8 mouse cellular contexts compared by ENCODE assay signal in the genomic region with DNA sequence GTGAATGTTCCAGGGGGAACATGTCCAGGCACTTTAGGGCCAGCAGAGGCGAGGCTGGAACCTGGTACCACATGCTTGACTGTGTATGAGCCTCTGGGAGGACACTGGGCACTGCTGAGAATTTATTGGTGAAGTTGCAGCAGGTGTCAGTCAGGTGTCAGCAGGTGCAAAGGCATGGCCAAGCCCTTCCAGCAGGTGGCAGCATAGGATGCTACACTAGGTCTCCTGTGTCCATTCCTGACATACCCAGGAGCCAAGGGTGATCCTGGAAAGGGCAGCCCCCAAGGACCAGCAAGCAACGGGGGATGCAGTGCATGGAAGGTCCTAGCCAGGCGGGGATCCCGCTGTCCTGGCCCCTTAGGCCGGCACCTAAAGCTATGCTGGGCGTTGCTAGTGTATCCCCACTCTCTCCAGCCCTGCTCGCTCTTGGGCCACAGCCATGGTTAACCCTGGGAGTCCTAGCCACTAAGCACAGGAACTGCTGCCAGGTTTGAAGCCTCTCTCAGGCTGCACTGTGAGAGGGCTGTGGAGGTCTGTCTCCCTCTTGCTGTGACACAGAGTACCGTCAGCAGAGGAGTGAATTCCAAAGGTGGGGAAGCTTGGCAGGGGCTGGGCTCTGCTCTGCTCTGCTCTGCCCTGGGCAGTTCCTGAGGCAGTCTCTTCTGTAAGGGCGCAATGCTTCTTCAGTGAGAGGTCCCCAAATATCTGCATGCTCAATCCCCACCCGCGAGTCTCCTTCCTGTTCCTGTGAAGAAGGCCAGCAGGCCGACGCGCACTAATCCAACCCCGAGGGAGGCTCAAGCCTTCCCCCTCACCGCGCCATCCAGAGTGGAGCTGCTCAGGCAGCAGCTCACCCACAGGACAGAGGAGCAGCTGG. TPM values are rescaled to one million over a fixed set of nuclear protein-coding genes. Genes with fewer than 3 reads are reported as not detected.
DNase-seq lines count a peak whose midpoint lies in the region; ATAC-seq and TF ChIP-seq lines count a peak whose summit lies in the region.
"Had no signal": no experiment of that assay in that cellular context is flagged by ENCODE, and none has a peak within 500 bp of the region (broad histone marks: within the 10 kb centered on the region; RNA-seq: fewer than 3 reads in every experiment).

No protein-coding gene starts in this region.

- DNase-seq in right cerebral cortex, adult 2 months (ENCODE audit: low spot score in 2 of 2), result peak; percentile 53 to 56
- DNase-seq in right cerebral cortex, postnatal 14 days, result no peak
- DNase-seq in adipocyte (ENCODE audit: low spot score), result peak; percentile 24
- peak; percentile 72 for DNase-seq in lung, postnatal 14 days
- peak; percentile 82 for DNase-seq in stomach, postnatal 0 days (ENCODE audit: low spot score)

- TF ChIP-seq CTCF in stomach, postnatal 0 days (IDR thresholded peaks at IDR 0.05; ENCODE audit: low read depth), result peak; percentile 74

- 0 out of 2 replicates have a peak, but pooled peaks have one; percentile 36 for ATAC-seq in erythroblast, adult 5-6 weeks (replicated peaks; ENCODE audit: low FRiP score, poor library complexity, severe bottlenecking)
- ATAC-seq in intestine, embryonic 16.5 days, result peak; percentile 39; the same call in 1 of the 2 replicates
- peak; percentile 53 for ATAC-seq in stomach, postnatal 0 days (ENCODE audit: low FRiP score, low TSS enrichment)

- no peaks in the 10 kb centered on the region for H3K4me1 ChIP-seq in intestine, embryonic 16.5 days (ENCODE audit: control insufficient read depth, insufficient read depth, low read length)
- H3K4me1 ChIP-seq in stomach, postnatal 0 days (replicated peaks; ENCODE audit: control insufficient read depth, insufficient read depth), result no peaks in the 10 kb centered on the region

- no peak overlapping the region for H3K4me3 ChIP-seq in intestine, embryonic 16.5 days (ENCODE audit: low read length)
- no peak overlapping the region for H3K4me3 ChIP-seq in stomach, postnatal 0 days (ENCODE audit: low read depth, low read length)
- H3K4me3 ChIP-seq: erythroblast, embryonic 14.5 days had no signal

- H3K9me3 ChIP-seq in intestine, embryonic 16.5 days (ENCODE audit: control insufficient read depth, low read length), result no peaks in the 10 kb centered on the region
- no peaks in the 10 kb centered on the region for H3K9me3 ChIP-seq in stomach, postnatal 0 days (ENCODE audit: control insufficient read depth, low read length)

- H3K27me3 ChIP-seq in intestine, embryonic 16.5 days (replicated peaks; ENCODE audit: control insufficient read depth, insufficient read depth, low read length), result no peaks in the 10 kb centered on the region
- no peaks in the 10 kb centered on the region for H3K27me3 ChIP-seq in stomach, postnatal 0 days (ENCODE audit: control insufficient read depth, insufficient read depth, low read length)

- H3K36me3 ChIP-seq in intestine, embryonic 16.5 days (ENCODE audit: control insufficient read depth, insufficient read depth, low read length), result peaks cover 25% of the 10 kb centered on the region; the same call in 1 of the 2 replicates
- H3K36me3 ChIP-seq in stomach, postnatal 0 days (ENCODE audit: control insufficient read depth, insufficient read depth, low read length), result peaks cover 20% of the 10 kb centered on the region

- WGBS in intestine, embryonic 16.5 days, result 75% methylated on average over 17 of the region's 17 CpGs
- 65% methylated on average over 17 of the region's 17 CpGs for WGBS in stomach, postnatal 0 days

- H3K27ac ChIP-seq in intestine, embryonic 16.5 days (ENCODE audit: low read length), result no peak overlapping the region
- H3K27ac ChIP-seq in stomach, postnatal 0 days (replicated peaks), result no peak overlapping the region

- no peak overlapping the region for H3K9ac ChIP-seq in intestine, embryonic 16.5 days (ENCODE audit: low read depth, low read length)
- H3K9ac ChIP-seq in stomach, postnatal 0 days (ENCODE audit: low read length), result no peak overlapping the region

- no peak overlapping the region for H3K4me2 ChIP-seq in intestine, embryonic 16.5 days (ENCODE audit: low read depth, low read length)
- H3K4me2 ChIP-seq in stomach, postnatal 0 days (replicated peaks; ENCODE audit: low read depth), result no peak overlapping the region

- TF ChIP-seq EP300 in stomach, postnatal 0 days (optimal IDR thresholded peaks at IDR 0.05), result no peak

RNA-seq across cellular contexts. Expression of a gene that starts 13.8 kb away (rescaled TPM):
- total RNA-seq in erythroblast, adult 5-6 weeks (2015; ENCODE audit: low replicate concordance), result 2.7 and 23.2 TPM in 2 replicates
- total RNA-seq in erythroblast, adult 5-6 weeks (2017; ENCODE audit: low replicate concordance), result 0.85 and 3.2 TPM in 2 replicates
- polyA plus RNA-seq in intestine, embryonic 16.5 days (2015; fragmentation: Nextera tagmentation; extraction: Ambion mirVana), result 21.2 and 22.8 TPM in 2 replicates
- 7.5 and 8.6 TPM in 2 replicates for polyA plus RNA-seq in stomach, postnatal 0 days (2015; fragmentation: Nextera tagmentation; extraction: Ambion mirVana)

RNA-seq across cellular contexts. Expression of a gene that starts 21.7 kb away (rescaled TPM):
- 11.1 and 14.4 TPM in 2 replicates for total RNA-seq in erythroblast, adult 5-6 weeks (2015; ENCODE audit: low replicate concordance)
- total RNA-seq in erythroblast, adult 5-6 weeks (2017; ENCODE audit: low replicate concordance), result 14.9 and 20.2 TPM in 2 replicates
- 4.8 and 5.2 TPM in 2 replicates for polyA plus RNA-seq in intestine, embryonic 16.5 days (2015; fragmentation: Nextera tagmentation; extraction: Ambion mirVana)
- 1.9 and 2.0 TPM in 2 replicates for polyA plus RNA-seq in stomach, postnatal 0 days (2015; fragmentation: Nextera tagmentation; extraction: Ambion mirVana)

RNA-seq across cellular contexts. Expression of a gene that starts 50.0 kb away (rescaled TPM):
- total RNA-seq in erythroblast, adult 5-6 weeks (2015; ENCODE audit: low replicate concordance), result not detected in 2 replicates
- total RNA-seq in erythroblast, adult 5-6 weeks (2017; ENCODE audit: low replicate concordance), result not detected in 2 replicates
- 6.8 and 9.1 TPM in 2 replicates for polyA plus RNA-seq in intestine, embryonic 16.5 days (2015; fragmentation: Nextera tagmentation; extraction: Ambion mirVana)
- polyA plus RNA-seq in stomach, postnatal 0 days (2015; fragmentation: Nextera tagmentation; extraction: Ambion mirVana), result 21.7 and 22.4 TPM in 2 replicates
